Mouse (Mus musculus): ENCODE measurements at regions not wholly inside any gene's neighbourhood (a gene's known extent, or its start where the extent isn't known, plus 50 kb on each side); places are given as distances from the start of the nearest gene placed in this dataset.

- TF ChIP-seq GATA1 (IDR thresholded peaks at IDR 0.05; ENCODE audit: borderline replicate concordance, low read length): no peak
- TF ChIP-seq FLI1 (IDR thresholded peaks at IDR 0.05; ENCODE audit: low read length): no peak
Observed at GRCm38 (mm10) chr1:77265677-77266076, 249.2 kb downstream of the Epha4 start.
